Mouse (Mus musculus) midbrain, embryonic 12.5 days (tissue): ENCODE measurements at regions not wholly inside any gene's neighbourhood (a gene's known extent, or its start where the extent isn't known, plus 50 kb on each side); places are given as distances from the start of the nearest gene placed in this dataset.

Experiments used
- ATAC-seq: fragments of 200-750 bp; cut with Nextera tagmentation; 2 replicates; pipeline ENCODE4 v1.8.0; 2017; ENCODE audit warnings: low read depth, moderate TSS enrichment, moderate library complexity; ENCODE audit not compliant: low FRiP score
- H3K27ac ChIP-seq: fragments of 300-500 bp; sonication (generic); replicated peaks from 2 replicates; pipeline ENCODE4 v1.5.1; 2016; ENCODE audit warnings: mild to moderate bottlenecking
- H3K27me3 ChIP-seq: fragments of 300-500 bp; sonication (generic); 2 replicates; pipeline ENCODE4 v1.6.1; 2016; ENCODE audit warnings: mild to moderate bottlenecking
- H3K36me3 ChIP-seq: fragments of 300-500 bp; sonication (generic); 2 replicates; pipeline ENCODE4 v1.6.1; 2016
- H3K4me1 ChIP-seq: fragments of 300-500 bp; sonication (generic); 2 replicates; pipeline ENCODE4 v1.6.1; 2016
- H3K4me2 ChIP-seq: fragments of 300-500 bp; sonication (generic); replicated peaks from 2 replicates; pipeline ENCODE4 v1.6.1; 2016; ENCODE audit warnings: mild to moderate bottlenecking, moderate library complexity
- H3K4me3 ChIP-seq: fragments of 300-500 bp; sonication (generic); 2 replicates; pipeline ENCODE4 v1.5.1; 2016; ENCODE audit warnings: mild to moderate bottlenecking
- H3K9ac ChIP-seq: fragments of 300-500 bp; sonication (generic); replicated peaks from 2 replicates; pipeline ENCODE4 v1.6.1; 2016; ENCODE audit warnings: mild to moderate bottlenecking, moderate library complexity
- H3K9me3 ChIP-seq: fragments of 300-500 bp; sonication (generic); 2 replicates; pipeline ENCODE4 v1.6.1; 2016; ENCODE audit warnings: mild to moderate bottlenecking
- WGBS: fragments of 180-500 bp; shearing (Covaris S2); methylation state at CpG from one replicate; pipeline ENCODE4 v1.1.7; 2016; 5-methylcytosine and 5-hydroxymethylcytosine counted together

DNA sequence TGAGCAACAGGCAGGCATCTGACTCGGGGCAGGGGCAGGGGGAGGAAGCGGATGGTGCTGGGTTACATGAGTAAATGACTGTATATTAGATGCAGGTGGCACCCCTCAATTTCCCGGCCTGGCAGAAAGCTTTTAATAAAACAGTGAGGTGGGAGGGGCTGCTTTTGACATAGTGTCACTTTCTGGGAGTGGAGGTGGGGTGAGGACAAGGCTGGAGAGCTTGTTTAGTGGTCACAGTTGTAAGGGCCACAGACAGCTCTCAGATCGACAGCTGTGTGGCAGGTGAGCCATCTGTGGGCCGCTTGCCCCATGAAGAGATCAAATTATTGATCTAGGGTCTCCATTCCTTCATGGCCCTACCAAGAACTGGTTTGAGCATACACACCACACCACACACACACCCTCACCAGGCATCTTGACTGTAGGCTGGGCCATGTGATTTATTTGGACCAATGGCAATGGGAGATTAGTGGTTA is 431.9 kb downstream of the Ccdc171 start:
- 76% methylated on average over 5 of the region's 5 CpGs for WGBS

DNA sequence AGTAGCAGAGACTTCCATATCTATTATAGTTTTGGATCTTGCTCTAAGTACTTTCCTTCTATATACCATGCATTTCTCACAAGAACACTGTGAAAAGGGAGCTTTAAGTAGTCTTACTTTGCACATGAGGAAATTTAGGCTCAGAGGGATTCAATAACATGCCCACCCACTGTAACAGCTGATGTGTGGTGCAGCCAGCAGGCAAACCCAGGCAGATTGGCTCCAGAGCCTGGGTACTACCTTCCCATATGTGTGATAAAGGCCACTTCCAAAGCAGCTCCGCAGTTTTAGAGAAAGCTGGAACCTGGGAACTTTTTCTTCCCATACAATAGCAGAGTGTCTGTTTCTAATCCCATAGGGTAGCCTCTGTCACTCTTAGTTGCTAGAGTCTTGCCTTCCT is 441.6 kb downstream of the Ccdc171 start:
- H3K36me3 ChIP-seq: no peaks in the 10 kb centered on the region

More for the DNA sequence above, 431.9 kb downstream of the Ccdc171 start:
- Histone ChIP-seq H3K27me3 (no peaks in the 10 kb centered on the region), H3K4me2 (no peak overlapping the region), H3K4me1 (no peaks in the 10 kb centered on the region), H3K9ac (no peak overlapping the region), H3K27ac (no peak overlapping the region), H3K4me3 (no peak overlapping the region), H3K9me3 (no peaks in the 10 kb centered on the region), H3K36me3 (no peaks in the 10 kb centered on the region)
- no peak for ATAC-seq

DNA sequence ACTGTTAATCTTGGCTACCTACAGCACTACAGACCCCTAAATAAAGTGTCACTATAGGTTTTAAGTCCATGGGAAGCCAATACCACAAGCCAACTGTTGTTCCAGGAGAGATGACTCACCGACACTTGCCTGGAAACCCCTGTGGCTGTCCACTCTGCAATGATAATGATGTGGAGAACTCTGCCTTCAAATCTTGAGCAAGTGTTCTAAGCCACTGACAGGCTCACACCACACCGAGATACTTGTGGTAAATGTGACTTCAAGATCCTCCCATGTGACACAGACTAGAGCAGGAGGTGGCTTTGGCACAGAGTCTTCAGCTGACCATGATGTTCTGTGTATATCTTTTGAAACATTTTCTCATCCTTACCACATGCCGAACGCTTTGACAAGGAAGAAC is 447.8 kb downstream of the Ccdc171 start:
- Histone ChIP-seq H3K36me3 (no peaks in the 10 kb centered on the region), H3K4me1 (peaks cover 4% of the 10 kb centered on the region; the same call in 1 of the 2 replicates), H3K9me3 (no peaks in the 10 kb centered on the region), H3K4me2 (no peak overlapping the region), H3K27me3 (no peaks in the 10 kb centered on the region), H3K9ac (no peak overlapping the region), H3K27ac (no peak overlapping the region), H3K4me3 (no peak overlapping the region)
- WGBS: 93% methylated on average over 4 of the region's 4 CpGs
- ATAC-seq: no peak

More for the DNA sequence above, 441.6 kb downstream of the Ccdc171 start:
- WGBS: 79% methylated on average over 1 of the region's 1 CpGs
- ATAC-seq: no peak
- Histone ChIP-seq H3K4me1 (no peaks in the 10 kb centered on the region), H3K9me3 (no peaks in the 10 kb centered on the region), H3K27me3 (no peaks in the 10 kb centered on the region), H3K4me2 (no peak overlapping the region), H3K4me3 (no peak overlapping the region), H3K9ac (no peak overlapping the region), H3K27ac (no peak overlapping the region)

DNA sequence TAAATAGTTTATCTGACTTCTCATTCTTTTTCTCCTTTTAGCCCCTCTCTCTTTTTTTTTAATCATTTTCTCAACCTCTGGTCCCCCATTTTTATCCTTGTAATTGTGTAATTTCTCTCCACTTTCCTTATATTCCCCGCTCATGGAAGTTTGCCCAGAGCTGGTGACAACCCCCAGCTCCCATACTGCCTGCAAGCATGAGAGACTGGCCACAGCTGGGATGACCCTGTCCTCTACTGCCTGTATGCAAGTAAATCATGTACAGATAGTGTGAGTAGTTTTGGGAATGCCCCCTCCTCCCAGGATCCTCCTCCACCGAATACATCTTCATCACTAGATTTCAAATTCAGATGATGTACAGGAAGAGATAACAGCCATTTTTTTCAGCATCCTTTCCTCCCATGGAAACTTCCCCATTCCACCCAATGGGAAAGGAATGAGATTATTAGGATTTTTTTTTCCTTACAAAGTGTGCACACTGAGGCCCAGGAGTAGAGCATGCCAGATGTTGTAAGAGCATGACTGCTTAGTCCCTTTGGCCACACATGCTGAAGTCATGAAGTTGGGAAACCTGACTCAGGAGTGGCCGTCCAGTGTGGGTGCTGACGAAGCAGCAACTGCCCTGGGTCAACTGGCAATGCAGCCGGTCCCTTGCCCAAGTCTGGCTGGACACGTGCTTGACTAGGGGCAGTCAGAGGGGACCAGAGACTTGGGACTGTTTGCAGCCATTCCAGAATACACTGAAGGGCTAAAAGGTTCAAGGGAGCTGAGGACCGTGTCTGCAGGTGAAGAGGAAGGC is 449.1 kb downstream of the Ccdc171 start:
- no peak overlapping the region for H3K9ac ChIP-seq
- WGBS: 80% methylated on average over 7 of the region's 7 CpGs

DNA sequence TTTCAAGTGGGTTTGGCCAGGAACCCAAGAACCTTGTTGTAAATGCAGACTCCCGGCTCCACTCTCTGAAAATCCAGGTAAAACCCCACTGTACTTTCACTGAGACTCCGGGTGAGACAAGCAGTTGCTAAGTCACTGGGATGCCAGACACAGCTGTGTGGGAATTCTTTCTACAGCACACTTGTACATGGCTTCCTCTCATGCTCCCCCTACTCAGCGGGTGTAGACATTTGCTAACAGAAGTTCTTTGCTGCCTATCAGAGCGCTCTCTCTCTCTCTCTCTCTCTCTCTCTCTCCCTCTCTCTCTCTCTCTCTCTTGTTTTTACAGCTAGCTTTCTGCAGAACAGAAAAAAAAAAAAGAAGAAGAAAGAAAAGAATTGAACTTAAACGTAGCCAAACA is 450.2 kb downstream of the Ccdc171 start:
- no peak overlapping the region for H3K9ac ChIP-seq
- WGBS: 83% methylated on average over 5 of the region's 5 CpGs
- ATAC-seq: no peak
- H3K9me3 ChIP-seq: no peaks in the 10 kb centered on the region
- no peaks in the 10 kb centered on the region for H3K27me3 ChIP-seq
- H3K27ac ChIP-seq: no peak overlapping the region
- H3K4me3 ChIP-seq: no peak overlapping the region
- no peak overlapping the region for H3K4me2 ChIP-seq
- no peaks in the 10 kb centered on the region for H3K36me3 ChIP-seq
- peaks cover 4% of the 10 kb centered on the region; the same call in 1 of the 2 replicates for H3K4me1 ChIP-seq

More for the DNA sequence above, 449.1 kb downstream of the Ccdc171 start:
- Histone ChIP-seq H3K9me3 (no peaks in the 10 kb centered on the region), H3K4me2 (no peak overlapping the region), H3K27ac (no peak overlapping the region), H3K4me3 (no peak overlapping the region), H3K36me3 (no peaks in the 10 kb centered on the region), H3K4me1 (peaks cover 4% of the 10 kb centered on the region; the same call in 1 of the 2 replicates), H3K27me3 (no peaks in the 10 kb centered on the region)
- no peak for ATAC-seq

DNA sequence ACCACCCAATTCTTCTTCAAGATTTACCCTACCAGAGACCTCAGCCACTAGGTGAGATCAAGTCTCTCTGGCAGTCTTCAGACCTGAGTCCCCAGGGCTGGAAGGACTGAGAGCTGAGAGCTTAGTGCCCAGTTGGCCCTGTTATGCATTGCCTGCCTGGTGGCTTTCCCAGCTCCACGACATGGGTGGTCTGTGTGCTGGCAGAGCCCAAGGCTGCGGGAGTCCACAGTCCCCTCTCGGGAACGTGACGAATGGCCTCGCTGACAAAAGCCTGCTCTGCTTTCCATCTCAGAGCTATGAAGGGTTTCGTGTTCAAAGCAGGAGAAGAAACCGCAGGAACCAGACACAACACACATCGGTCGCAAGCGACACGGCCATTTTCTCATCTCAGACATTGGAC is 450.7 kb downstream of the Ccdc171 start:
- Histone ChIP-seq H3K9ac (no peak overlapping the region), H3K27ac (no peak overlapping the region), H3K36me3 (no peaks in the 10 kb centered on the region), H3K9me3 (no peaks in the 10 kb centered on the region), H3K27me3 (no peaks in the 10 kb centered on the region), H3K4me3 (no peak overlapping the region), H3K4me2 (no peak overlapping the region), H3K4me1 (peaks cover 4% of the 10 kb centered on the region; the same call in 1 of the 2 replicates)
- 74% methylated on average over 12 of the region's 12 CpGs for WGBS
- ATAC-seq: no peak

DNA sequence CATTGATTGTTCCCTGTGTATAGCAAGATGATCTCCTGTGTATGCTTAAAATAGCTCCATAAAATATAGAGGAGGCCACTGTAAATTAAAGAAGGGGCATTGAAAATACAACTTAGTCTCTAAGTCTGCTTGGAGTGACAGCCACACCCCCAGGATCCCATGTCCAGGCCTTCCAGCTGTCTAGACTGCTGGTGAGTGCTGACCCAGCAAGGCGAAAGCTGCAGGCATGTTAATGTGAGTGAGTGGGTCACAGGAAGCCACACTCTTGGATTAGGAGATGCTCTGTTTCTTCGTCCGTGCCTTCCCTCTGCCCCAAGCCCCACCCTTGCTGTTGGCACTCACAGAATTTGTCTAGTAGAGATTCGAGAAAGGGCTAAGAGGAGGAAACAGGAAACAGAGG is 453.7 kb downstream of the Ccdc171 start:
- no peak overlapping the region for H3K9ac ChIP-seq
- H3K9me3 ChIP-seq: no peaks in the 10 kb centered on the region
- peaks cover 4% of the 10 kb centered on the region; the same call in 1 of the 2 replicates for H3K4me1 ChIP-seq
- H3K27ac ChIP-seq: no peak overlapping the region
- 71% methylated on average over 4 of the region's 4 CpGs for WGBS
- H3K4me3 ChIP-seq: no peak overlapping the region
- H3K27me3 ChIP-seq: no peaks in the 10 kb centered on the region
- no peak for ATAC-seq
- no peaks in the 10 kb centered on the region for H3K36me3 ChIP-seq
- no peak overlapping the region for H3K4me2 ChIP-seq

DNA sequence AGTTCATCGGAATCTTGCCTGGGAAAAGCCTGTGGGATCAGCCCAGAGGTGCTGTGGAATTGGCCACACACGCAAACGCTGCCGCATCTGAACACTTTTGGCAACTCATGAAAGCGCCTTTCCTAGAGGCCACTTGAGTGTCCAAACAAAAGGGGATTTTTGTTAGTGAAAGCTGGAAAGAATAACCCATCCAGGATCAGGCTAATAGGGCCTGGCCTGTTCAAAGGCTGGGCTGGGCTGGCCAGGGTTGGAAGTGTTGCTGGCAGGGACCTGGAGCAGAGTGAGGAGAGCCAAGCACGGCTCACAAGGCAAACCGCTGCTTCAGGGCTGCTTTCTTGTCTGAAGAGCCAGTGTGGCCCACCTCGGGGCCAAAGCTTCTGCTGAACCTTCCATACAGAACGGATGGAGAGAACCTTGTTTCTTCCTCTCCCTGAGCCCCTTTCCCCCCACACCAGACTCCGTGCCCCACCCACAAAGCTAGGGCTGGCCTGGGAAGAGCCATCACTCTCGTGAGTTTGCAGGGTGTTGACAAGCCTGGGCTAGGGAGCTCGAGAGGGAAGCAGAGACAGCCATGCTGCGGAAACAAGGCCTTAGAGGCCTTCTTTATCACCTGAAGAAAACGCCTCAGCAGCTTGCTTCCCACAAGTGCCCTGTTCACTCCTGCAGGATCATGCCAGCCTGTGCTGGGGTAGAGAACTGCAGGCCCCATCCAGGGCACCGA is 459.5 kb downstream of the Ccdc171 start:
- peaks cover 10% of the 10 kb centered on the region; the same call in 1 of the 2 replicates for H3K4me1 ChIP-seq
- peaks cover 4% of the 10 kb centered on the region; the same call in 1 of the 2 replicates for H3K27me3 ChIP-seq
- no peak overlapping the region for H3K27ac ChIP-seq
- WGBS: 79% methylated on average over 15 of the region's 15 CpGs
- no peak overlapping the region for H3K9ac ChIP-seq
- H3K4me2 ChIP-seq: no peak overlapping the region
- H3K9me3 ChIP-seq: no peaks in the 10 kb centered on the region
- ATAC-seq: no peak
- no peaks in the 10 kb centered on the region for H3K36me3 ChIP-seq
- H3K4me3 ChIP-seq: no peak overlapping the region

DNA sequence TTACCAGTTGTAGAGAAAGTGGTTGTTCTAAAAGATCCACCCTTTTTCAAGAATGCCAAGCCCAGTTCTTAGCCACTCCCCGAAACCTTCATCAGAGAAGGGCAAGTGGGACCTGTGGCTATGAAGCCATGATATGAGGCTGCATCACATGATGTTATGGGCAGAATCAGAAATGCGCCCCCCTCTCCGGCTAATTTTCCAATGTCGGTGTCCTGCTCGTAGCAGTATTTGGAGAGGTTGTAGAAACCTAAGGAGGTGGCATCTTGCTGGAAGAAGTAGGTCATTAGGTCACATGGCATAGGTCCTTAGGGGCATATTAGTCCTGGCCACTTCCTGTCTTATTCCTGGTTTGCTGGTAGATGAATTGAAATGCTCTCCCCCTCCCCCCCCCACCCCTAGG is 460.1 kb downstream of the Ccdc171 start:
- H3K4me1 ChIP-seq: peaks cover 17% of the 10 kb centered on the region
- H3K4me2 ChIP-seq: no peak overlapping the region
- peaks cover 4% of the 10 kb centered on the region; the same call in 1 of the 2 replicates for H3K27me3 ChIP-seq
- 98% methylated on average over 5 of the region's 5 CpGs for WGBS
- ATAC-seq: no peak
- no peak overlapping the region for H3K9ac ChIP-seq
- H3K27ac ChIP-seq: no peak overlapping the region
- H3K4me3 ChIP-seq: no peak overlapping the region
- H3K36me3 ChIP-seq: no peaks in the 10 kb centered on the region
- H3K9me3 ChIP-seq: no peaks in the 10 kb centered on the region

DNA sequence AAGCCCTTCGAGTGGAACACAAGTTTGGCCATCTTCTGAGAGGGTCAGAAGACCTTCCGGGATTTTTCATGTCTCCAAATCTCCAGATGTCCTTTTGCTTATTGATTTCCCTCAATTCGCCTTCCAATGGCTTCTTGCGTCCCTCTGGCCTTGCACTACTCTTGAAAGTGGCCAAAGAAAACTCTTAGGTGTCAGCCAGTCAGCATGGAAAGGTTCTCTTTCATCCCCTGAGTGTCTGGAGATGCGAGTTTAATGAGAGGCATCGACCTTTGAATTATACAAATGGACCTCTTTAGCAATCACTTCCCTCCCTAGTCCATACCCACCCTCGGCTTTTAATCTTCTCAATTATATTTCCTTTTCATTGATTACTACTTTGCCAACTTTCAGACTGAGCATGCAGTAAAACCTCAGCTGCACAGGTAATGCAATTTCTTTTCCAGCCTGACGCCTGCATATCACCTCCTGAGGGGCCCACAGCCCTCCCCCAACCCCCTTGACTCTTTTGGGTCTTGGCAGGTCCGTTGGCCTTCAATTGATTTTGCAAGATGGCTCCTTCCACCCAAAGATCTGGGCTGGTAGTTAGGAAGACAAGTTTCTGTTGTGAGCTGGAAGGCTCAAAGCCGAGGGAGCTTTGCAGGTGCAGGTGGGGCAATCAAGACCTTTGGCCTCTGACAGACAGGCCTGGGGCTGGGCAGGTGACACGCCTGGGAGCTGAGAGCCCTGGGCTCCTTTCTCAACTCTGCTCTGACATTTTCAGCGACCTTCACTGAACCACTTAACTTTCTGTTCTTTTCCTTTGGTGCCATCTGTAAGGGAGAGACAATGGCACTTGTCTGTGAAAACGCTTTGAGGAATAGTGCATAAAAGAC is 461.8 kb downstream of the Ccdc171 start:
- Histone ChIP-seq H3K4me2 (no peak overlapping the region), H3K27ac (no peak overlapping the region), H3K4me3 (no peak overlapping the region), H3K9me3 (no peaks in the 10 kb centered on the region), H3K27me3 (peaks cover 4% of the 10 kb centered on the region; the same call in 1 of the 2 replicates), H3K4me1 (peaks cover 21% of the 10 kb centered on the region), H3K36me3 (no peaks in the 10 kb centered on the region), H3K9ac (no peak overlapping the region)
- no peak for ATAC-seq
- 80% methylated on average over 13 of the region's 13 CpGs for WGBS

DNA sequence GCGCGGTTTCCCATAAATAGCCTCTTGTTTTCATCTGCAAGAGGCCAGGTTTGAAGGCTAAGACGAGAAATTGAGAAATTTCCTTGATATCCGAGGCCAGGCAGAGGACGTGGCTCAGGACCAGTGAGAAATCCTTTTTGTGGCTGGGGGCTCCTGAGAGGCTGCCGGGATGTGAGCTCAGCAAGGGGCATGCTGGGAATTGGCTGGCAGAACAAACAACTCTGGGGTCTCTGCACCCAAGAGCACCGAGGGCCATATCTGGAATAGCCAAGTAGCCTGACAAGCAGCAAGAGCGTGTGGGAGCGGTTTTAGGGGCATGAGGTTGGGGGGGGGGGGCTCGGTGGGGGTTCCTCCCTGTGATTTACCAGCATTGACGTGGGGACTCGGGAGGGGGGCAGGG is 462.5 kb downstream of the Ccdc171 start:
- Histone ChIP-seq H3K9ac (no peak overlapping the region), H3K27ac (no peak overlapping the region), H3K4me2 (no peak overlapping the region), H3K4me1 (peaks cover 21% of the 10 kb centered on the region), H3K27me3 (peaks cover 4% of the 10 kb centered on the region; the same call in 1 of the 2 replicates), H3K9me3 (no peaks in the 10 kb centered on the region), H3K4me3 (no peak overlapping the region), H3K36me3 (no peaks in the 10 kb centered on the region)
- no peak for ATAC-seq
- WGBS: 68% methylated on average over 12 of the region's 12 CpGs
